Mouse (Mus musculus) bone marrow, adult 2 months (tissue): Measurements from ENCODE around the gene Dexi.

Source experiments
- CTCF ChIP-seq: fragments of 200-500 bp; IDR thresholded peaks from 2 replicates; pipeline ENCODE4 v1.5.1; 2011; ENCODE audit warnings: low read length, control low read depth; ENCODE audit not compliant: control insufficient read depth, insufficient read depth
- POLR2A ChIP-seq: fragments of 200-500 bp; IDR thresholded peaks from 2 replicates; pipeline ENCODE4 v1.6.1; 2011; ENCODE audit warnings: low read depth, mild to moderate bottlenecking, control low read depth, low read length, borderline replicate concordance; ENCODE audit not compliant: control insufficient read depth

- TF ChIP-seq POLR2A = no peak
- TF ChIP-seq CTCF = no peak
Observed at GRCm38 (mm10) chr16:10575915-10576314, 33.1 kb upstream of the Dexi start.
